Mouse (Mus musculus): ENCODE results near the gene Gm3043. TPM values are rescaled to one million over a fixed set of nuclear protein-coding genes. Genes with fewer than 3 reads are reported as not detected.

Gm3043 gene
- not detected for polyA plus RNA-seq (2015; fragmentation: Illumina TruSeq; extraction: RNeasy Lipid Tissue Mini Kit (QIAGEN cat#74804); ENCODE audit: low read depth, low replicate concordance)

GRCm38 (mm10) chr14:3688483-3688882 lies at the start of gene Gm3043:
Gene Gm3043, plus strand, starts transcription at chr14:3688783.

GRCm38 (mm10) chr14:3651730-3652129 lies 36.9 kb upstream of the Gm3043 start, which contains the start of gene Gm3020:
Gene Gm3020, plus strand, starts transcription at chr14:3652030.

Other genes starting within 250 kb of the Gm3043 start
- not detected for gene Gm10408, start 239.4 kb upstream of the Gm3043 start, polyA plus RNA-seq (2015; fragmentation: Illumina TruSeq; extraction: RNeasy Lipid Tissue Mini Kit (QIAGEN cat#74804); ENCODE audit: low read depth, low replicate concordance)
- not detected for gene Gm3012, start 54.3 kb upstream of the Gm3043 start, polyA plus RNA-seq (2015; fragmentation: Illumina TruSeq; extraction: RNeasy Lipid Tissue Mini Kit (QIAGEN cat#74804); ENCODE audit: low read depth, low replicate concordance)
- 4.3 TPM for gene Gm3020, start 36.8 kb upstream of the Gm3043 start, polyA plus RNA-seq (2015; fragmentation: Illumina TruSeq; extraction: RNeasy Lipid Tissue Mini Kit (QIAGEN cat#74804); ENCODE audit: low read depth, low replicate concordance)
- not detected for gene Gm3002, start 121.3 kb downstream of the Gm3043 start, polyA plus RNA-seq (2015; fragmentation: Illumina TruSeq; extraction: RNeasy Lipid Tissue Mini Kit (QIAGEN cat#74804); ENCODE audit: low read depth, low replicate concordance)
- not detected for gene Gm3033, start 157.5 kb downstream of the Gm3043 start, polyA plus RNA-seq (2015; fragmentation: Illumina TruSeq; extraction: RNeasy Lipid Tissue Mini Kit (QIAGEN cat#74804); ENCODE audit: low read depth, low replicate concordance)
- not detected for gene Gm2916, start 195.4 kb downstream of the Gm3043 start, polyA plus RNA-seq (2015; fragmentation: Illumina TruSeq; extraction: RNeasy Lipid Tissue Mini Kit (QIAGEN cat#74804); ENCODE audit: low read depth, low replicate concordance)
- not detected for gene Gm3029, start 243.0 kb downstream of the Gm3043 start, polyA plus RNA-seq (2015; fragmentation: Illumina TruSeq; extraction: RNeasy Lipid Tissue Mini Kit (QIAGEN cat#74804); ENCODE audit: low read depth, low replicate concordance)

Data from brain, adult 10 weeks (tissue).